Mouse (Mus musculus) brain, embryonic 14.5 days (tissue): ENCODE data around the gene Myl3.

Experiments used
- CTCF ChIP-seq: fragments of 200-500 bp; IDR thresholded peaks from 2 replicates; pipeline ENCODE4 v1.5.1; 2012; ENCODE audit warnings: inconsistent platforms, mild to moderate bottlenecking, moderate library complexity, borderline replicate concordance; ENCODE audit not compliant: insufficient read depth, insufficient read length; ENCODE audit errors: extremely low read depth
- POLR2A ChIP-seq: fragments of 200-500 bp; IDR thresholded peaks from 2 replicates; pipeline ENCODE4 v1.6.1; 2012; ENCODE audit warnings: mild to moderate bottlenecking, inconsistent platforms, borderline replicate concordance; ENCODE audit not compliant: poor library complexity, insufficient read depth, insufficient read length, severe bottlenecking; ENCODE audit errors: extremely low read depth

GRCm38 (mm10) chr9:110760886-110761285 is 19.2 kb downstream of the Myl3 start:
- TF ChIP-seq CTCF (no peak), POLR2A (no peak)
